Mouse (Mus musculus): ENCODE measurements around the gene Slamf8.
A peak's percentile ranks its signal among the peaks of the same experiment; 100 is the strongest.

The Slamf8 gene

DNA sequence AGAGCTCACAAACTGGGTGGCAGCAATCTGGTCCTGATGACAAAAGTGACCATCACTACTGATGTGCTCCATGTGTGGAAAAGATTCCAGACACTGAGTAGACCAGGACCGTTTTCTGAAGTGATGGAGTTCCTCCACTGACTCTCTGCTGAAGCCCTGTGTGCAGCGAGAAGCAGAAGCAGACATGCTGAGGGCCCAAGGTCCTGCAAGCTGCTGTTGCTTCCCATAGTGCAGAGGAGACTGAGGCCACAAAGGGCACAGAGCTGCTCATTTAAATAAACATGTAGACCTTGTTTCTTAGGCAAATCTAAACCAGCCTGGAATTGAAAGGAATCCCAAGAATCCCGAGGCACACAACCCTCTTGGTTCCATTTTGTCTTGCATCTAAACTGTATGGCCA, 3.0 kb upstream of the Slamf8 start:
- no peak for DNase-seq

DNA sequence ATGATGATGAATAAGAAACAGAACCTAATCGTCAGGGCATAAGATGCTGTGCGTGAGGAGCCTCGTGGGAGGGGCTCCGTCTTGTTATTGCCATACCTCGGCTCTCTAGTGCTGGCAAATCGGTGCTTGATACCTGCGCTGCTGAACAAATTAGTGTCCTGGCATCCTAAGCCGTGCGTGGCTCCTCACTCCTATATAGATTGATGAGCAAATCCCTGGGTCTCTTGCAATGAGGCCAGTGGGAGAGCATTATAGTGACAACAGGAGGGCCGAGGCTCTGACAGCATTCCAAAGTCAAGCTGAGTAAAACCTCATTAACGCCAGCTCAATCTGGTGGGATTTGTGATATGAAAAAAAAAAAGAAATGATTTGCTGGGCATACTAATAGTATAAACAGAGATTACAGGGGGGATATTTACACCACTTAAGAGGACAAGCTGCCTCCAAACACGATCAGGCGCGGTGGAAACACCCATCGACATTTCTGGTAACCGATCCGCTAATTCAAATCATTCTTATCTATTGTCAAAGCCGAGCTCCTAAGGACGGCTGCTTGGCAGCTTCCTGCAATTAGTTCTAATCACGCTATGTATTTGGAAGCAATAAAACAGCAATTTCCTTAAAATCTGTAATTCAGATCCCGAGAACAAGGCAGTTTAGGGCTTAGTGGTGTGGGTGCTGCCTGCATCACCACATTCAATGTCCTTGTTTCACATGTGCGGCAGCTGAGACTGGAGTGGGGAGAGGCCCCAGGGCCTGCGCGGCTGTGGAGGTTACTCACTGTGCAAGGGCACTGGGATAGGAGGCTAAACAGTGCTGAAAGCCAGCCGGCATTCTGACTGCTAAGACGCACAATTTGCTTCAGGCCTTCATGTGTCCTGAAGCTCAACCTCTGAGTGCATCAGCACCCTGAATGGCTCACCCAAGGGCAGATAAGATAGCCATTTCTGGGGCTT, 4.5 kb downstream of the Slamf8 start:
- no peak for DNase-seq

DNA sequence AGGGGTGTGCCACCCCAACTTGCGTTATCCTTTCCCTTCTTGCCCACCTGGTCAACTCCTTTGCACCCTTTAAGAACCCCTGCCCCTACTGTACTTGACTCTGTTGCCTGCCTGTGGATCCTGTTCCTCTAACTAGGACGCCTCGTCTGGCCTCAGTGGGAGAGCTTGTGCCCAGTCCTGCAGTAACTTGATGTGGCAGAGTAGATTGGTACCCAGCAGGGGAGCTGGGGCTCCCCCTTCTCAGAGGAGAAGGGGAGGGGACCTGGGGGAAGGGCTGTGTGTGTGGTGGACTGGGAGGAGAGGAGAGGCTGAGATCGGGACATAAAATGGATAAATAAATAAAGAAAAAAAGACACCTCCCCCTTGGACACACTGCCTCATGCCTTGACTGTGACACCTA, 5.3 kb downstream of the Slamf8 start:
- no peak for DNase-seq

DNA sequence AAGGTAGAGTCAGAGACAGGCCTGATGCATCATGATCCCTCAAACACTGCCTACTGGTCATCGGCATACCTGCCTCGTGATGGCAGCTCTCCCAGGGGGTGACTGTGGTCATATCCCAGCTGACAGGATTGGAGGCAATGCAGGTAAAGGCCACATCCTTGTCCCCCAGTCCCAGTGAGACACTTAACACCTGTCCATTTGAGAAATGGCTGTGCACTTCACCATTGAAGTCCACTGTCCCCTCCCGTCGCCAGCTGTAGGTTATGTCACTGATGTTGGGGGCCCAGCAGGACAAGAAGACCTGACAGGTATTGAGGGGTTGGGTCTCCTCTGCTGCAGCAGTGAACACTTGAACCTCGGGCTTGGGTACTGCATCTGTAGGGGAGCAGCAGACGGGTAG, 6.1 kb downstream of the Slamf8 start:
- no peak for DNase-seq

DNA sequence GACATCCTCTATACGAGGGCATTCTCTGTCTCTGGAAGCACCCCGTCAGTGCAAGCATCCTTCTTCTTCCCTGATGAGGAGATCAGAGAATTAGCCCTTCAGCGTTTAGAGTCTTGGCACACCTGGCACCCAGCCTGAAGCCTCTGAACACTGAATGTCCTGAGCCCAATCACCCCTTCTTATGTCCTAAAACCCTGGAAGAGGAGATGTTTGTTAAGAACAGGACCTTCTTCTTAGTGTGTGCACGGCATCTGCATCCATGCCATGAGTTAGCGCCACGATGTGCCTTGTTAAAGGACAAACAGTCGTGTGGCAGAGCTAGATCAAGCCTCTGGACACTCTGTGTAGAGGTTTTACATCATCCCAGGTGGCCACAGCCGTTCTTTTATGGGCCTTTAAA, 7.9 kb downstream of the Slamf8 start:
- no peak for DNase-seq

DNA sequence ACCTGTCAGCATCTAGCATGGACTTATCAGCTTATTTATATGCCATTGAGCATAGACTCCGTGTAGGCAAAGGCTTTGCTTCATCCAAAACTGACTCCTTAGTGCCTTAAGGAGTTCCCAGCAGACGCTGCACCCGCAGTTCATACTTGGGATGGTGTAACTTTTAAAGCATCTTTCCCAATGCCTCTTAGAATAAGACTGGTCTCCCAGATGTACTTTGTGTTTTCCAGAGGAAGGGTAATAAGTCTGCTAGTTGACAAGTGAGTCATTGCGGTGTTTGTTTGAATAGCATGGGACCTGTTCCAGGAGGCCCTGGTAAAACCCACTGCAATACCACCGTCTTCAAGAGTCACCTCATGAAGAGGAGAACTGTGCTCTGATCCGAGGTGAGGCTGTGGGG, 10.3 kb downstream of the Slamf8 start:
- no peak for DNase-seq

DNA sequence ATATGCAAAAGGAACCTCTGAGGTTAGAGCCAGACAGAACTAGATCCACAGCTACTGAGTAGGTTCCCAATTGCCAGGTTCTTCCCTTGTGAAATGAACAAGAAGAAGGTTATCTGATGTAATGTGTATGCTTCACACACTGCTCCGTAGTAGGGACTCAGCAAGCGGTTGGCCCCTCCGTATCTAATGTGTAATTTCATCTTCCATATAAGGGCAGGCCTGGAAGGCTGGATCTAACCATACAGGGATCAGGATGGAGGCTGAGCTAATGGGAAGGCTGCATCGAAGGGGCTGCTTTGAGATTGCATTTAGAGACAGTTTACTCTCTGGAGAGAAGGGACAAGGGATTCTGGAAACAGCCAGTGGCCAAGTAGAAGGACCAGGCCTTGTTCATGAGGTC, 22.6 kb downstream of the Slamf8 start:
- no peak for DNase-seq

DNA sequence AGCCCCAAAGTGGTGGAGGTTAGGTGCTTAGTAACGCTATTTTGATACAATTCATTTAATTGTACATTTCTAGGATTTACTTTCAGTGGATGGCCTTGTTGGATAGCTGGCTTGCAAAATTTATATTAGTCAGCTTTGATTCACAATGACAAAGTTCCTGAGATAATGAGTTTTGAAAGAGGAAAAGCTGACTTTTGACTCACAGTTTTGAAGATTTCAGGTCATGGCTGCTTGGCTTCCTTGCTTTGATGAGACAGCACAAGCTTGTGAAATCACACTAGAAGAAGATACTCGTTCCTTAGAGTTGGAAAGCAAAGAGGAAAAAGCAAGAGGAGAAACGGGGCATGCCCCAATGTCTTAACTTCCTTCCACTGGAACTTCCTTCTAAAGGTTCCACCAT, 24.2 kb downstream of the Slamf8 start:
- no peak for DNase-seq

DNA sequence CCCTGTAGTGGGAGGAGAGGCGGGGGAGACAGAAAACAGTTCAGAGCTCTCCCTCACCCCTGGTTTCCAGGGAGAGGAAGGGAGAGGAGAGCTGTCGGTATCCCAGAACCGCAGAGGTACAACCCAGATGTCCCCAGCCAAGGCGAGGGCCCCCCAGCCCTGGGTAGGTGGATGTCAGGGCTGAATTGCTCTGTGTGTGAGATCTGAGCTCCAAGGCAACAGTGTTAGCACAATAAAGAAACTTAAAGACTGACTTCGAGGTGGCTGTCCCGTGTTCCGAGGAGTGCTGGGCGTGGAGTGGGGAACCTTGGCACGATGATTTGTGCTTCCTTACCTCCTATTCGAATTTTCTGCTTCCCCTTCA, 26.9 kb downstream of the Slamf8 start:
- DNase-seq: no peak

DNA sequence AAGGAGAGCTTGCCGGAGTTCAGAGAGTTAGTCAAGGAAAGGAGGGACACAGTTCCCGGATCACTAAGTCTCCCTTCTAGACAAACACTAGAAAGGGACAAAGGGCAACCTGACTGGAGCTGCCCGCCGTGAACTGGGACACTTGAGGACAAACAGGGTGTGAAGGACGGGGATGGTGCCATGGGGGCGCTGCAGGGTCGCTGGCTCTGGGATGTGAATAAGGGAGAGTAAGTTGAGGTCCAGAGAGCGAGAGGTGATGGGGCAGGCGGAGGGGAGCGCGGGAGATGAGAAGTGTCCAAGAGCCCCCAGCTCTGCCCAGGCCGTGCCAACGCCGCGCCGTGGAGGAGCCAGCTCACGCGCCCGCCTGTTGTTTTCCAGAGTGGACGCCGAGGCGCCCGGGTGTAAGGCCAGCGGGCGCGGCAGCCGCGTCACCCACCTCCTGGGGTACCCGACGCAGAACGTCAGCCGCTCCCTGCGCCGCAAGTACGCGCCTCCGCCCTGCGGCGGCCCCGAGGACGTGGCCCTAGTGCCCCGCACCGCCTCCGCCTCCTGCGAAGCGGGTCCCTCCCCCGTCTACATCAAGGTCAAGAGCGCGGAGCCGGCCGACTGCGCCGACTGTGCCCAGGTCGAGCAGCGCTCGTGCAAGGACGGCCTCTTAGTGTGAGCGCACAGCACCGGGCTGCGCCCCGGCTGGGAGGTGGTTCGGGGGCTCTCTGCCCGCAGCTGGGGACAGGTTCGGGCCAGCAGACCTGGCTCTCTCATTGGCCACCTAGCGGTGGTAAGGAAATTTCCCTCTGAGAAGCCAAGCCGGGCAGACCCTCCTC, 27.5 kb downstream of the Slamf8 start:
- peak; percentile 54 to 66 for DNase-seq

DNA sequence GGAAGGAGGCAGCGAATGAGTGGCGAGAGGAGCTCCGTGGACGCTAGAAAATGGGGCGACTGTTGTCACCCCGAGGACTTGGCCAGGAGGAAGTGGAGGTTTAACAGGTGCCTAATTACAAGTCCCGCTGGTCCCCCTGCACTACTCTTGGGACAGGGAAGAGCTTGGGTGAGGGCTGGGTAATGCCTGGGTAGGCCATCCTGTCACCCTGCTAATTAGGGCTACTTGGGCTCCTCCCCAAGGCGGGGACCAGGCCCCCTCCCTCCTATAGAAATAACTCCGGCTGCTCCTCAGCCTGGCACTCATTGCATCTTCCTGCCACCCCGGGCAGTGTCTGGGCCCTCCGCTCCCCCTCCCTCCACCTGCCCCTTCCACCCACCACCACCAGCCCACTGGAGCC, 34.7 kb downstream of the Slamf8 start, which contains the start of gene Vsig8:
Vsig8 (plus strand) TSS at position 301 of the 400 bp plus-strand sequence.
- DNase-seq: no peak

DNA sequence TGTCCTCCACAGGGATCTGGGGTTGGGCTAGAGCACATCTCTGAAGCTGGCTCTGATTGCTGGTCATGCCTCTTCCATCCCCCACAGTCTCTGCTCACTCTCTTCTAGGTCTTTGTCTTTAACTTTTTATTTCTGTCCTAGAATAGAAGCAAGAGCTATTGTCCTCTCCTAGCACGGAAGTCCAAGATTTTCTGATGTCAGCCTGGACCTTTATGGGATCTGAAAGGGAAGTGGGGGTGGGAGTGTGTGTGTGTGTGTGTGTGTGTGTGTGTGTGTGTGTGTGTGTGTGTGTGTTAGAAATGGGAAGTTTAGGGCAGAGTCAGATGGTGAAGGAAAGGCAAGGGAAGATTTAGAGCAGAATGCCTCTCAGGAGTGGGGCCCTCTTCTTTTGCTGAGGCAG, 37.7 kb downstream of the Slamf8 start:
- DNase-seq: no peak

DNA sequence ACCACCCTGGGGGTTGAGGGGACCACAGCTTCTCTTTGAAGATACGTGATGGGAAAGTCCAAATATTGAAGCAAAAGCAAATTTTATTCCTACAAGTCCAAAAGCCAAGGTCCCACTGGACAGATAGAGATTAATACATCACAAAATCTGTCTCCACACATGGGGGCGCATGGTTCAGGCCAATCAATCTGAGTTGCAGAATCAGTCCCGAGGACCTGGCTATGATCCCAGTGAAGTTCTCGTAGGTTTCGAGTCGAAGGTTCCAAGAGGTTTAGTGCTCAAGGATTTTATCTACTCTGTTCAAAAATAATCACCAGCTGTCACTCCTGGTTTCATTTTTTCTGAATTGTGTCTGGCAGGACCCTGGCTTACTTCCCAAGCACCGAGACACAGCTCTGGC, 39.4 kb downstream of the Slamf8 start:
- DNase-seq: no peak

DNA sequence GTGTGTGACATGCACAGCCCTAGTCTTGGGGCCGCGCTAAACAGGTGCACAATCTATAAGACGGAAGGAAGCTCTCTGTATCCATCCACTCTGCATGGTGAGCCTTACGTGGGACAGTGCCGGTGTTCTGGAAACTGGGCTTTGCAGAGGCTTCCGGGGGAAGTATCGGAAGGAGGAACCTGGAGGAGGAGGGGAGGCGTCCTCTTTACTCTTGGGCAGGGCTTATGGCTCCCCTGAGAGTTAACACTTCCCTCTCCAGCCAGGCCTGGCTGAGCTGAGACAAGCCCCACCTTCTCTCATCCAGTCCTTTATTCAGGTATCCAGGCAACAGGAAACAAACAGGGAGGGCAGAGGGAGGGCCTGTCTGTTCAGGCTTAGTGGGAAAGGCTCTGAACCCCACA, 39.8 kb downstream of the Slamf8 start:
- DNase-seq: peak; percentile 61 to 66

DNA sequence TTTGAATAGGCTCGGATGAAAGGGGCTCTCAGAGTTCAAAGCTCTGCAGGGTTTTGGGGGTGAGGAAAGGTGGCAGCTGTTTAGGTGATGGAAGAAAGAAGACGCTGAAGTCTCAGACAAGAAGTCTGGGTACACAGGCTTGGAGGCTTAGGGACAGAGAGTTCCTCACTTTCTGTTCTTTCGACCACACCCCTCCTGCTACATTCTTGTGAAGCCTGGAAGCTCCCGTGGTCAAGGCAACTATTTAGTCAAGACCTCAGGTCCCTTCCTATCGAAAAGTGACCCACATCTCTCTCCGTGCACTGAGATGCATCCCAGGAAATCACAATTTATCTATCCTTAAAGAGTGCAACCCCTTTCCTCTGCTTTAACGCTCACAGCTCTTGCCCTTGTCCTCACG, 40.7 kb downstream of the Slamf8 start:
- no peak for DNase-seq

DNA sequence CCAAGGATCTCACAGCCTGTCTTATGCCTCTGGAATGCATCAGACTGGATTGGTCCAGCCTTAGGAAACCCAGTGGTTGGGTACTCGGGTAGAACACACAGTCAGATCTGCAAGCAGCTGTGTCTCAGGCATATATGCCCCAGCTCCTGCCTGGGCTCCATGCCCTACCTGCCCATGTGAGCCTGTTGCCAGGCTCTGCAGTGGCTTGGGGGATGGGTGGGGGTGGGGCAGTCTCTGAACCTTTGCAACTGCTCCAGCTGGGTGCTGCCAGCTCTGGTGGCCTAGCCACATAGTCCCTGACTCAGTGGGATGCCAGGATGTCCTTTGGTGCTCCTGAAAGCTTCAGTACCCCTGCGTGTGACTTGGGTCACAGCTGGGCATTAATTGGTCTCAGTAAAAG, 41.1 kb downstream of the Slamf8 start:
- no peak for DNase-seq

DNA sequence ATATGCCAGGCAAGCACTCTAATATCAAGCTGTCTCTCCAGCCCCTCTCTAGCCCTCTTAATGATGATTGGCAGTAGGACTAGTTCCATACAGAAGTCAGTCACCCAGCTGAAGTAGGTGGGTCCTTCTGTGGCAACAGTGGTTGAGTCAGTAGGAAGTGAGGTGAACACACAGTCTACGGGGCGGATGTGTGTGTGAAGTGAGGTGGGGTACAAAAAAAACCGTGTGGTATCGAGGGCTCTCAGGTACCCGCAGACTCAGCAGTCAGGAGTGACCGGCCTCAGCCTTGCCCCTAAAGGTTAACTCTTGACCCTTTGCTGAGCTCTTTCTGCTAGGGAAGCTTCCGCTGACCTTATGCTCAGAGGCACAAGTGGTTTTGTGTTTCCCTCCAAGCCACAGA, 41.9 kb downstream of the Slamf8 start:
- peak in 1 of 2 experiments; percentile 38 for DNase-seq

DNA sequence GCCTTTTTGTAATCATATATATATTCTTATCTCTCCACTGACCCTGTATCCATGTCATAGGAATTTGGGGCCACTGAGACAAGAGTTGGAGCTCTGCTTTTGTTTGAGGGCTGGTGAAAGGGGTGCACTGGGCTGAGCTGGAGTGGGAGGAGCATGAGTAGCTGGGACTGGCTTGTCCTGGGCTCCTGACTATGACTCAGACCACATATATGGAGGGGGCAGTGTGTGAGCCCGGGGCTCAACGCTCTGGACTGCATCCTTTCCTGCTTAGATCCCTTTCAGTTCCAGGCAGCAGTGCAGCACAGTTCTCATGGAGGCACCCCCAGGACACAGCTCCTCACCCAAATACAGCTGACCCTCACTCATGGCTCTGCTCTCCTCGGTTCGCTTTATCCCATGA, 44.3 kb downstream of the Slamf8 start:
- DNase-seq: no peak

DNA sequence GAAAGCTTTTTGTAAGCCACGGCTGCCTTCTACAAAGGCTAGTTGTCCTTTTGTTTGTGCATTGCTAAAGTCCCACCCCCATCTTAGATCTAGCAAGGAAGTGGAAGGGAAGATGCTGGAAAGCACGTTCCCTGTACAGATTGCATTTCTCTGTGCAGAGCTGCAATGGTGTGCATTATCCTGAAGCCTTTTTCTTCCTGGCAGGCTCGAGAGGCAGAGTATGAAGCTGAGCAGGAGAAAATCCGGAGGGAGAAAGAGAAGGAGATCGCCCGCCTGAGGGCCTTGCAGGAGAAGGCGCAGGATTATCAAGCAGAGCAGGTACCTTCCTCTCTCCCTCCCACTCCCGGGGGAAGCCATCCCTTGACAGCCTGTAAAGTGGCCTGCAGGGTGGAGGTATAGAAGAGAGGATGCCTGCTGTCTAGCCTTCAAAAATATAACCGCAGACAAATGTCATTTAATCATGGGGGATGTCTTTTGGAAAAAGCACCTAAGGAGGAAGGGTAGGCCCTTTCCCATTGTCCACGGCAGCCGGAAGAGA, 50.0 kb downstream of the Slamf8 start:
- no peak for DNase-seq

DNA sequence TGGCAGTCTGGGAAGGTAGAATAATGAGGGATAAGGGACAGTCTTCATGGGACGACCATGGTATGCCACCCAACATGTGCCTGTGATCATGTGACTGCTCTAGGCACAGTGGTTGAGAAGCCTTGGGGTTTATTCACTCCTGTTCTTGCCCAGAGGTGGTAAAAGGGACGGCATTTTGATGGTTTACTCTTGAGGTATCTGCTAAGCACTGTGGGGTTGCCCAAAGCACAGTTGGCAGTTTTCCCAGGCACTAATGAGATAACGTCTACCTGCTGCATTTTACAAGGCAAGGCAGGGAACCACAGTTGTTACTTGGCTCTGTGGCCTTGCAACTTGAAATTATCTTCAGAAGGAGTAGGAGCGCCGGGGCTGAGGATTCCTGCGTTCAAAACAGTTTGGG, 50.5 kb downstream of the Slamf8 start:
- DNase-seq: no peak

DNA sequence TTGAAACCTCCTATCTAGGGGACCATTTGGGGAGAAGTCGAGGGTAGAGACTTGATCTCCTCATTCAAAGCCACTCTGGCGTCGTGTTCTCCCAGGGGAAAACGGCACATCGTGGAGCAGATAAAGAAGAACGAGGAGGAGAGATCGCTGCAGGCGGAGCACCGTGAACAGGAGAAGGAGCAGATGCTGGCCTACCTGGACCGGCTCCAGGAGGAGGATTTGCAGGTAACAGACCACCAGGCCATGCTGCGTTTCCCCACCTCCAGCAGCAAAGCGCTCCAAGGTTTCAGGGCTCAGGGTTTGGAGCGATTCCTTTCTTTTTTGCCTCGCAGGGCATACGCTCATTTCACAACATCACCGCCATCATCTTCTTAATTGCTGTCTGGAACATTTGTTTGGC, 55.3 kb downstream of the Slamf8 start:
- DNase-seq: no peak

DNA sequence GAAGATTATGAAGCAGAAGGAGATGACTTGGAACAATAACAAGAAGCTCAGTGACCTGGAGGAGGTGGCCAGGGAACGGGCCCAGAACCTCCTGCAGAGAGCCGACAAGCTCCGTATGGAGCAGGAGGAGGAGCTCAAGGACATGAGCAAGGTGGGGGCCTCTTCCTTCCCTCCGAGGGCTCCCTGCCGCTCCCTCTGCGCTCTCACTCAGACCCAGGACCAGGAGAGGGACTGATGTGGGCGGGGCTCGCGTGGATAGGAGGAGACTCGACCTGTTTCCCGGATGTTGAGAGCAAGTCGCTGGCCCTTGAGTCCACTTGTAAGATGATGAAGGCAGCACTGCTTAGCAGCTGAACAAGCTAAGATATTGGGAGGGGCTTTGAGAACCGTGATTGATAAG, 57.8 kb downstream of the Slamf8 start:
- no peak for DNase-seq

Measured in spleen, adult 18-20 months (tissue).